Mouse (Mus musculus): ENCODE measurements around the gene Pitpnm2. TPM values are rescaled to one million over a fixed set of nuclear protein-coding genes. Genes with fewer than 3 reads are reported as not detected.
A peak's percentile ranks its signal among the peaks of the same experiment; 100 is the strongest.

Pitpnm2 gene
- polyA plus RNA-seq, 1 experiment from 2014 or later: 7.3 TPM

DNA sequence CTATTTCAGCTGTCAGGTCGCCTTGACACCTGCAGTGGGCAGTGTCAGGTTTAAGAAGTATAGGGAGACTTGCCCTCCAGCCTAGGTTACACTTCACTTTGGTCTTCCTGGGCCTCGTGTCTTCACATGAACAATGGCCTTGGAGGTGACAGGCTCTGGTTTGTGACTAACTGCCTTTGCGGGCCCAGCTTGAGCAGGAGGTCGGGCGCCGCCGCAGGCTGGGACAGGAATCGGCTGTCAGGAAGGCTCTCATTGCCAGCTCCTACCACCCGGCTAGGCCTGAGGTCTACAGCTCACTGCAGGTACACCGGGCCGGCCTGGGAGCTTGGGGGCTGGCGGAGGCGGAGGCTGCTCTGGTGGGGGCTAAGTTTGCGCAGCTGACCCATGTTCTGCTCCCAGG lies 136.5 kb downstream of the Pitpnm2 start:
- peak overlapping the region; percentile 96 for H3K4me3 ChIP-seq (ENCODE audit: low read length)
- WGBS: 16% methylated on average over 14 of the region's 14 CpGs
- peak overlapping the region; percentile 83 for H3K9ac ChIP-seq (ENCODE audit: low read length)
- peak overlapping the region; percentile 97 for H3K4me2 ChIP-seq (ENCODE audit: low read depth, low read length)
- peaks cover 13% of the 10 kb centered on the region for H3K36me3 ChIP-seq (ENCODE audit: control insufficient read depth, insufficient read depth)
- no peak for ATAC-seq (replicated peaks; ENCODE audit: extremely low read depth, insufficient read depth, low FRiP score)
- H3K9me3 ChIP-seq (replicated peaks; ENCODE audit: control insufficient read depth, low read length): no peaks in the 10 kb centered on the region
- peak overlapping the region; percentile 28 for H3K27ac ChIP-seq (ENCODE audit: low read length)
- H3K27me3 ChIP-seq (ENCODE audit: control insufficient read depth, insufficient read depth, low read length): no peaks in the 10 kb centered on the region
- H3K4me1 ChIP-seq (ENCODE audit: control insufficient read depth, insufficient read depth, low read length): peaks cover 22% of the 10 kb centered on the region

DNA sequence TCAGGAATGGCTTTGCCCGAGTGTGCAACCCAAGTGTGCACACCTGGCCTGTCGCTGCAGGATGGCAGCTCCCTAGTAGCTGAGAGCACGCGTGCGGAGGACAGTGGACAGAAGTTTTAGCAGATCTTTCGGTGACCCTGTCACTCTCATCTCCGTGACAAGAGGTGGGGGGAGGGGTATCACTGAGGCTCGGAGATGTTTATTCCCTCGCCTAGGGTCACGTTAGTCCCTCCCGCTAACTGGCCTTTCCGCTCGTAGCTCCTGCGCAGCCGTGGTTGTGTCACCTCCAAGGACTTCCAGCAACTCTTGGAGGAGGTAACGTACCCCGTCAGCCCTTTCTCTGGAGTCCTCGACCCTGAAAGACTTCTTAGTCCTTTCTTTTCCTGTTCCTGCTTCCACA lies 137.0 kb downstream of the Pitpnm2 start:
- Histone ChIP-seq H3K36me3 (ENCODE audit: control insufficient read depth, insufficient read depth) (peaks cover 9% of the 10 kb centered on the region; the same call in 1 of the 2 replicates), H3K4me2 (ENCODE audit: low read depth, low read length) (peak overlapping the region; percentile 97), H3K9ac (ENCODE audit: low read length) (peak overlapping the region; percentile 83), H3K4me1 (ENCODE audit: control insufficient read depth, insufficient read depth, low read length) (peaks cover 22% of the 10 kb centered on the region), H3K4me3 (ENCODE audit: low read length) (peak overlapping the region; percentile 96), H3K27ac (ENCODE audit: low read length) (peak overlapping the region; percentile 28), H3K27me3 (ENCODE audit: control insufficient read depth, insufficient read depth, low read length) (no peaks in the 10 kb centered on the region), H3K9me3 (replicated peaks; ENCODE audit: control insufficient read depth, low read length) (no peaks in the 10 kb centered on the region)
- ATAC-seq (replicated peaks; ENCODE audit: extremely low read depth, insufficient read depth, low FRiP score): no peak
- WGBS: under 1% methylated on average over 18 of the region's 18 CpGs

DNA sequence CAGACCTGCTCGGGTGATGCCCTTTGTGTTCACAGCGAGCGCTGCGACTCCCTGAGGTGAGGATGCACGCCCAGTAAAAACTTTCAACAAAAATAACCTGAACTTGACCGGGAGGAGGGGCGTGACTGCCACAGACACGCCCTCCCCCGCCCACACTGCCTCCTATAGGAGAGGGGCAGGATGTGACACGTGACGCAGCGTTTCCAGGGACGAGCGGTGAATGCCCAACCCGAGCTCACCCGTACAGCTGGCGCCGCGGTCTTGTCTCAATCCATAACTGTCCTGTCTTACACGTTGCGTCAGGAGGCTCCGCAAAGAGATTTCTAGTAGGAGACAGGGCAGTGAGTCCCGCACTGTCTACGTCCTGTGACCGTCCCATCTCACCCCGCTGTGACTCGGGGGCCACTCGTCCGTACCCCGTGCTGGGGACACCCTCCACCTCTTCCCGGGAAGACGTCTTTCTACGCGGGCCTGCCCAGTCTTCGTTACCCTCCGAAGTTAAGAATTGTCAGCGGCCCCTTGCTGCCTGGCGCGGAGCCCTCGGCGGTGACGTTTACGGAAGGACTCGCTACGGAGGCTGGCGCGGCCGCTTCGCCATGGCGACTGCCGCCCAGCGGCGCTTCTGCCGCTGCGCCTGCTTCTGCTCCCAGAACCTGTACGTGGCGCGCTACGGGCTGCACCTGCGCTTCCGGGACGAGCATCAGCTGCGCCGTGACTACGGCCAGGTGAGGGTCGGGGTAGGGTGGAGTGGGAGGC lies 137.6 kb downstream of the Pitpnm2 start, which contains the start of gene Ogfod2:
Ogfod2 (plus strand) TSS at position 556 of the 756 bp plus-strand sequence.
- peak within 1 kb of the TSS; percentile 97 for H3K4me2 ChIP-seq (ENCODE audit: low read depth, low read length)
- WGBS: under 1% methylated on average over 66 of the region's 66 CpGs
- H3K9ac ChIP-seq (ENCODE audit: low read length): peak within 1 kb of the TSS; percentile 95
- peak; percentile 97 for ATAC-seq (replicated peaks; ENCODE audit: extremely low read depth, insufficient read depth, low FRiP score)
- peak within 1 kb of the TSS; percentile 95 for H3K27ac ChIP-seq (ENCODE audit: low read length)
- H3K9me3 ChIP-seq (replicated peaks; ENCODE audit: control insufficient read depth, low read length): no peaks in the 10 kb centered on the region
- H3K4me3 ChIP-seq (ENCODE audit: low read length): peak within 1 kb of the TSS; percentile 96
- peaks cover 9% of the 10 kb centered on the region; the same call in 1 of the 2 replicates for H3K36me3 ChIP-seq (ENCODE audit: control insufficient read depth, insufficient read depth)
- H3K4me1 ChIP-seq (ENCODE audit: control insufficient read depth, insufficient read depth, low read length): peaks cover 21% of the 10 kb centered on the region
- H3K27me3 ChIP-seq (ENCODE audit: control insufficient read depth, insufficient read depth, low read length): no peaks in the 10 kb centered on the region

- Histone ChIP-seq H3K4me1 (ENCODE audit: control insufficient read depth, insufficient read depth, low read length) (peaks cover 16% of the 10 kb centered on the region), H3K27me3 (ENCODE audit: control insufficient read depth, insufficient read depth, low read length) (no peaks in the 10 kb centered on the region), H3K9me3 (replicated peaks; ENCODE audit: control insufficient read depth, low read length) (no peaks in the 10 kb centered on the region), H3K4me2 (ENCODE audit: low read depth, low read length) (peak overlapping the region; percentile 97), H3K9ac (ENCODE audit: low read length) (peak overlapping the region; percentile 95), H3K4me3 (ENCODE audit: low read length) (peak overlapping the region; percentile 96), H3K27ac (ENCODE audit: low read length) (peak overlapping the region; percentile 86), H3K36me3 (ENCODE audit: control insufficient read depth, insufficient read depth) (peaks cover 9% of the 10 kb centered on the region; the same call in 1 of the 2 replicates)
- ATAC-seq (replicated peaks; ENCODE audit: extremely low read depth, insufficient read depth, low FRiP score): no peak
- WGBS: 24% methylated on average over 17 of the region's 17 CpGs
Observed at GRCm38 (mm10) chr5:124111077-124111741, 138.4 kb downstream of the Pitpnm2 start.

- whole genome bisulfite sequencing: 90% methylated on average over 9 of the region's 9 CpGs
- Histone ChIP-seq H3K4me1 (ENCODE audit: control insufficient read depth, insufficient read depth, low read length) (no peaks in the 10 kb centered on the region), H3K27me3 (ENCODE audit: control insufficient read depth, insufficient read depth, low read length) (no peaks in the 10 kb centered on the region), H3K36me3 (ENCODE audit: control insufficient read depth, insufficient read depth) (no peaks in the 10 kb centered on the region), H3K4me2 (ENCODE audit: low read depth, low read length) (no peak overlapping the region), H3K4me3 (ENCODE audit: low read length) (no peak overlapping the region), H3K9me3 (replicated peaks; ENCODE audit: control insufficient read depth, low read length) (no peaks in the 10 kb centered on the region), H3K9ac (ENCODE audit: low read length) (no peak overlapping the region), H3K27ac (ENCODE audit: low read length) (no peak overlapping the region)
- no peak for ATAC-seq (replicated peaks; ENCODE audit: extremely low read depth, insufficient read depth, low FRiP score)
Observed at GRCm38 (mm10) chr5:124103552-124103951, 146.0 kb downstream of the Pitpnm2 start.

DNA sequence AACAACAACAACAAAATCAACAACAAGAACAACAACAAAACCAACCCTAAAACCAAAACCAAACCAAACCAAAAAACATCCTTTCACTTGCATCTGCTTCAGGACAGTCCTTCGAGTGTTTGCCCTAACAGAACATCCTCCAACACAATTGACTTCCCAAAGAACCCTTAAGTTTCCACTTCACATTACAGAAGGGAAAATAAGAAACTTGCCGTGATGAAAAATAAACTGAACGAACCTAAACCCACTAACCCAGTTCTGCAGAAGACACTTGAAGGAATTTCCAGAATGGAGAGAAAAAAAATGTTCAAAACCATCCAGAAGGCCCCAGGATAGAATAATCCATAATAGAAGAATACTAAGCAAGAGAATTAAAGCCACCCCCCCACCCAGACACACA lies 146.5 kb downstream of the Pitpnm2 start:
- Histone ChIP-seq H3K27ac (ENCODE audit: low read length) (no peak overlapping the region), H3K4me3 (ENCODE audit: low read length) (no peak overlapping the region), H3K4me1 (ENCODE audit: control insufficient read depth, insufficient read depth, low read length) (no peaks in the 10 kb centered on the region), H3K9me3 (replicated peaks; ENCODE audit: control insufficient read depth, low read length) (no peaks in the 10 kb centered on the region), H3K27me3 (ENCODE audit: control insufficient read depth, insufficient read depth, low read length) (no peaks in the 10 kb centered on the region), H3K36me3 (ENCODE audit: control insufficient read depth, insufficient read depth) (no peaks in the 10 kb centered on the region), H3K9ac (ENCODE audit: low read length) (no peak overlapping the region), H3K4me2 (ENCODE audit: low read depth, low read length) (no peak overlapping the region)
- WGBS: 80% methylated on average over 3 of the region's 3 CpGs
- no peak for ATAC-seq (replicated peaks; ENCODE audit: extremely low read depth, insufficient read depth, low FRiP score)

DNA sequence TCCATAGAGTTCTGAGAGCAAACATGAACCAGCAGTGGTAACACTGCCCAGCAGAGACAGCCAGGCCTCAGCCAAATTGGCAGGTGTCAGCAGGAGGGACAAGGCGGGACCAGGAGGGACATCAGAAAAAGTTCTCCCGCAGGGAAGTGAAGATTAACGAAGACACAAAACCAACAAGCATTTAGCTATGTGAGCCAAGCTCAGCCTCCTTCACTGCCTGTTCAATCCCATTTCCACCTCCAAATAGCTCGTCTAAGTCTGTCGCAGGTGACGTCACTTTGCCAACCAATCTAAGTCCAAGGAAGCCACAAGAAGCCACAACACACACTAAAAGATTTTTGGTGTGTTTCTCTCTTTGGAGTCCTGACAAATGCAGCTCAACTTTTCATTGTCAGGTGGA lies 147.2 kb downstream of the Pitpnm2 start:
- no peaks in the 10 kb centered on the region for H3K9me3 ChIP-seq (replicated peaks; ENCODE audit: control insufficient read depth, low read length)
- H3K27me3 ChIP-seq (ENCODE audit: control insufficient read depth, insufficient read depth, low read length): no peaks in the 10 kb centered on the region
- no peak overlapping the region for H3K27ac ChIP-seq (ENCODE audit: low read length)
- no peaks in the 10 kb centered on the region for H3K4me1 ChIP-seq (ENCODE audit: control insufficient read depth, insufficient read depth, low read length)
- 73% methylated on average over 6 of the region's 6 CpGs for WGBS
- ATAC-seq (replicated peaks; ENCODE audit: extremely low read depth, insufficient read depth, low FRiP score): no peak
- no peak overlapping the region for H3K4me2 ChIP-seq (ENCODE audit: low read depth, low read length)
- no peak overlapping the region for H3K9ac ChIP-seq (ENCODE audit: low read length)
- H3K36me3 ChIP-seq (ENCODE audit: control insufficient read depth, insufficient read depth): no peaks in the 10 kb centered on the region
- H3K4me3 ChIP-seq (ENCODE audit: low read length): no peak overlapping the region

- Histone ChIP-seq H3K4me2 (ENCODE audit: low read depth, low read length) (no peak overlapping the region), H3K36me3 (ENCODE audit: control insufficient read depth, insufficient read depth) (no peaks in the 10 kb centered on the region), H3K9me3 (replicated peaks; ENCODE audit: control insufficient read depth, low read length) (no peaks in the 10 kb centered on the region), H3K27me3 (ENCODE audit: control insufficient read depth, insufficient read depth, low read length) (no peaks in the 10 kb centered on the region), H3K4me1 (ENCODE audit: control insufficient read depth, insufficient read depth, low read length) (no peaks in the 10 kb centered on the region; the same call in 1 of the 2 replicates), H3K4me3 (ENCODE audit: low read length) (no peak overlapping the region), H3K27ac (ENCODE audit: low read length) (no peak overlapping the region), H3K9ac (ENCODE audit: low read length) (no peak overlapping the region)
- 82% methylated on average over 11 of the region's 11 CpGs for WGBS
- ATAC-seq (replicated peaks; ENCODE audit: extremely low read depth, insufficient read depth, low FRiP score): no peak
Observed at GRCm38 (mm10) chr5:124100128-124101044, 149.2 kb downstream of the Pitpnm2 start.

All from heart, embryonic 16.5 days (tissue).